Mouse (Mus musculus) ovary, postnatal 14 days (tissue): ENCODE data around the gene Hs3st3a1.

ENCODE experiments used
- DNase-seq: peaks from one replicate; pipeline ENCODE4 v3.0.0; 2022; ENCODE audit warnings: low spot score

Gene Hs3st3a1

GRCm38 (mm10) chr11:64434611-64435545, at the start of gene Hs3st3a1:
Gene Hs3st3a1 (plus strand): TSS chr11:64435332.
- peak; percentile 35 for DNase-seq

GRCm38 (mm10) chr11:64386333-64386732, 48.8 kb upstream of the Hs3st3a1 start:
- no peak for DNase-seq

- DNase-seq = peak; percentile 0
These were observed 38.7 kb upstream of the Hs3st3a1 start for GRCm38 (mm10) chr11:64396331-64396881.

- DNase-seq = no peak
These were observed 38.2 kb upstream of the Hs3st3a1 start for GRCm38 (mm10) chr11:64396949-64397348.

DNA sequence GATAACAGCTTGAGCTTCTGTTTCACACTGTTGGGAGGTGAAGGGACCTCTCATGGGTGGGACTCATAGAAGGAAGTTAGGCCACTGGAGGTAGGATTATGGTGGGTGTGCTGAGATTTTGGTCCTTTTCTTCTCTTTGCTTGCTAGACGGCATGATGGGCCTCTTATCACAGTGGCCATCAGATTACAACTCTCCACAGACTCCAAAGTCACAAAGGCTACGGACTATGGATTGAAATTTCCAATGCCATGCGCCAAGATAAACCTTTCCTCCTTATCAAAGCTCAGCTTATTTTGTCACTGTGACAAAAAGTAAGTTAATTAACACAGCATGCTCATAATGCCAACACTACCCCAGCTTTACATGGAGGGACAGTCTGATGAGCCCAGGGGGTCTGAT, 37.5 kb upstream of the Hs3st3a1 start:
- no peak for DNase-seq

GRCm38 (mm10) chr11:64400534-64401093, 34.5 kb upstream of the Hs3st3a1 start:
- no peak for DNase-seq

- no peak for DNase-seq
These were observed 16.2 kb upstream of the Hs3st3a1 start for GRCm38 (mm10) chr11:64418969-64419368.

GRCm38 (mm10) chr11:64435546-64436411, 647 bp downstream of the Hs3st3a1 start:
- DNase-seq = peak; percentile 27

- no peak for DNase-seq
These were observed 1.2 kb downstream of the Hs3st3a1 start, which contains the start of gene F930015N05Rik for GRCm38 (mm10) chr11:64436412-64436727. Gene F930015N05Rik (minus strand): TSS chr11:64436653.

DNA sequence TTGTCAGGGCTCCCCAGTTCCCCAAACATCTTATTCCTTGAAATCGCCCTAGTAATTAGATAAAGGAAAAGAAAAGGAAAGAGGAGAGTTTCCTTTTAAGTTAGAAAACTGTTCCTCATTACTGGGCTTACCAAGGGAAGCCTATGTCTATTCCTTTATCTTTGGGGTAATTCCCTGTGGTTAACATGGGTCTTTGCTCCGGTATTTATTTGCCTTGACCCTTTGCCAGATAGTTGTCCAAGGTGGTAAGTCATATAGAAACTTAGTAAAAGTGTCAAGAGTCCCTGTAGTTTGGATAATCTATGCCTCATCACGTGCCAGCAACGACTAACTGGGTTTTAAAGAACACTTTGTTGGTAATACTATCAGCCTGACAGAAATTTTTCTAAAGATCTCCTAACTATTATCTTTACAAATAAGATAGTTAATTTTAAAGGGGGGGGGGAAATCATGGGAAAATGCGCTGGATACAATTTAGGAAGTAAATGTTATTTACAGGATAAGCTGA, 1.7 kb downstream of the Hs3st3a1 start:
- DNase-seq = no peak

- no peak for DNase-seq
These were observed 2.6 kb downstream of the Hs3st3a1 start for GRCm38 (mm10) chr11:64437721-64438120.

GRCm38 (mm10) chr11:64438909-64439308, 3.8 kb downstream of the Hs3st3a1 start:
- DNase-seq = no peak

DNA sequence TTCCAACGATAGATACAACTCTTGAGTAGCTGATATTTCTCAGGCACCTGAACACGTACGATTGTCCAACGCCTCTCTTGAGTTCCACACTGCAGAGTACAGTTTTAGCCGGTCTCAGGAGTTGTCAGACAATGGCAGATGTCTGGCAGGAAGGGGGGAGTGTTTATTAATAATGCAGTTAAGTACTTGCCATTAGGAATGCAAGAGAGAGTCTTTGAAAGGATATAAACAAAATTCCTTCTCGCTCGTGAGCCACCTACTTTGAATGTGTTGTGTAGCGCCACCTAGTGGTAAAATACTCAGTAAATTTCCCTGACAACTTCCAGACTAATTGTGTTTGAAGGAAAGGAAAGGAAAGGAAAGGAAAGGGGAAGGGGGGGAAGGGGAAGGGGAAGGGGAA, 7.0 kb downstream of the Hs3st3a1 start:
- peak; percentile 52 for DNase-seq

- no peak for DNase-seq
These were observed 7.6 kb downstream of the Hs3st3a1 start for GRCm38 (mm10) chr11:64442701-64443100.

GRCm38 (mm10) chr11:64445227-64445626, 10.1 kb downstream of the Hs3st3a1 start:
- DNase-seq = no peak

- DNase-seq = no peak
These were observed 13.6 kb downstream of the Hs3st3a1 start for GRCm38 (mm10) chr11:64448586-64449315.

- DNase-seq = no peak
These were observed 26.6 kb downstream of the Hs3st3a1 start for GRCm38 (mm10) chr11:64461746-64462145.

DNA sequence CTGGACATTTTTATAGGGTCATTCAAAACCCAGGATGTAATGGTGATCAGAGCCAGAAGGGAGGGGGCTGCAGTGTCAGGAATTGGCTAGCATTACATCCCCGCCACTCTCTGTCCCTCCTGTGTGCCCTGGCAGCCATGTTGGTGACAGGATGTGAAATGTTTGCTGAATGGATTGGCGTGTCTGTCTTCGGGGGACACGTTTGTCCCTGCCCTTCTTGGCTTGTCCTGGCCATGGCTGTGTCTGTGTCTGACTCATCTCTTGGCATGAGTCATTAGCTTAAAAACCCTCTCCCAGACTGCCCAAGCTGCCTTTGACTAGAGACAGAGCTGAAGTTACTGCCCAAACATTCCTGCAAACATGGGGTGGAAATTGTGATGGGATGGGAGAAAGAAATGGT, 33.6 kb downstream of the Hs3st3a1 start:
- no peak for DNase-seq

DNA sequence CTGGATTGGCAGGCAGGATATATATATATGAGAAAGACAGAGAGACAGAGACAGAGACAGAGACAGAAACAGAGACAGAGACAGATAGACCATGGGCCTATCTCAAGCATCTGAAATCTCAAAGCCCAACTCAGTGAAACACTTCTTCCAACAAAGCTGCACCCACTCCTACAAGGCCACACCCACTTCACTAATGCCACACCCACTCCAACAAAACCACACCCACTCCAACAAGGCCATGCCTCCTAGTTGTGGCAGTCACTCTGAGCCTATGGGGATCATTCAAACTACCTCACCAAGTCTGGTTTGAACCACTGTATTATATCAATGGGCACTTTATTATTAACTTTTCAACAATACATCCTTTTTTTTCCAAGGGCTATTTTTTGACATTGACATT, 35.6 kb downstream of the Hs3st3a1 start:
- no peak for DNase-seq

DNA sequence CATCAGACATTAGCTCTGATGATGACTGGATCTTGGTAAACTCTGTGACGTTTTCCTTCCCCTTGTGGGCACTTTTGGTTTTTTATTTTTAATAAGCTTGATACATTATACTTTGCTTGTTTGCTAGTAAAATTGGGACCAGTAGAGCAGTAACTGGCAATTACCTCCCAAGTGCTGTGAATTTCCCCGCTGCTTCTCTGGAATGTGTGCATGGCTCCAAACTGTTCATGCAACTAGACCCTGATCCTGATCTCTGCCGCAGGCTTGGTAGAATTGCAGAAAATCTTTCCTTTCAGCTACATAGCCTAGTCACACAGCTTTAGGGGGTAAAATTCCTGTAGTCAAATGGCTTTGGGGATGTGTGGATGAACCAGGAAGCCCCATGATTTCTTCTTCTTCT, 38.5 kb downstream of the Hs3st3a1 start:
- no peak for DNase-seq

GRCm38 (mm10) chr11:64481445-64481844, 46.3 kb downstream of the Hs3st3a1 start:
- DNase-seq = no peak
